Mouse (Mus musculus): ENCODE measurements around the gene Malrd1.

GRCm38 (mm10) chr2:16002925-16003324, 476.6 kb downstream of the Malrd1 start:
- no peak for TF ChIP-seq CTCF (IDR thresholded peaks at IDR 0.05; ENCODE audit: low read depth)
- TF ChIP-seq EP300 (IDR thresholded peaks at IDR 0.05; ENCODE audit: low read depth): no peak

Data from liver, postnatal 0 days (tissue).